Mouse (Mus musculus) lung, embryonic 14.5 days (tissue): ENCODE measurements around the gene Nppc. TPM values are rescaled to one million over a fixed set of nuclear protein-coding genes. Genes with fewer than 3 reads are reported as not detected.

Experiments used
- ATAC-seq: fragments of 200-750 bp; cut with Nextera tagmentation; 2 replicates; pipeline ENCODE4 v1.8.0; 2017; ENCODE audit warnings: mild to moderate bottlenecking, moderate TSS enrichment, moderate library complexity; ENCODE audit not compliant: insufficient read depth
- DNase-seq: peaks from one replicate; pipeline ENCODE4 v3.0.0-alpha.2; 2015
- H3K27ac ChIP-seq: fragments of 300-500 bp; sonication (generic); 2 replicates; pipeline ENCODE4 v1.5.1; 2014; ENCODE audit warnings: low read depth, mild to moderate bottlenecking, moderate library complexity
- H3K27me3 ChIP-seq: fragments of 300-500 bp; sonication (generic); 2 replicates; pipeline ENCODE4 v1.6.1; 2014; ENCODE audit warnings: low read length, control low read depth; ENCODE audit not compliant: insufficient read depth
- H3K36me3 ChIP-seq: fragments of 300-500 bp; sonication (generic); 2 replicates; pipeline ENCODE4 v1.6.1; 2014; ENCODE audit warnings: control low read depth; ENCODE audit not compliant: insufficient read depth
- H3K4me1 ChIP-seq: fragments of 300-500 bp; sonication (generic); 2 replicates; pipeline ENCODE4 v1.6.1; 2014; ENCODE audit warnings: antibody characterized with exemption, control low read depth; ENCODE audit not compliant: insufficient read depth
- H3K4me2 ChIP-seq: fragments of 300-500 bp; sonication (generic); 2 replicates; pipeline ENCODE4 v1.6.1; 2014; ENCODE audit warnings: mild to moderate bottlenecking
- H3K4me3 ChIP-seq: fragments of 300-500 bp; sonication (generic); 2 replicates; pipeline ENCODE4 v1.5.1; 2014; ENCODE audit warnings: low read depth, low read length
- H3K9ac ChIP-seq: fragments of 300-500 bp; sonication (generic); 2 replicates; pipeline ENCODE4 v1.6.1; 2014
- H3K9me3 ChIP-seq: fragments of 300-500 bp; sonication (generic); 2 replicates; pipeline ENCODE4 v1.6.1; 2016; ENCODE audit warnings: low read depth, low read length, control low read depth
- CTCF ChIP-seq: IDR thresholded peaks from 2 replicates; pipeline ENCODE4 v1.5.1; 2016; ENCODE audit warnings: antibody characterized with exemption, low read depth
- WGBS: fragments of 180-500 bp; shearing (Covaris S2); extraction: QIAGEN DNeasy Blood & Tissue Kit; methylation state at CpG from one replicate; pipeline ENCODE4 v1.1.7; 2014; 5-methylcytosine and 5-hydroxymethylcytosine counted together
- polyA plus RNA-seq: library from polyadenylated mRNA; unstranded; fragments of >200 nt; fragmentation: Nextera tagmentation; extraction: Ambion mirVana; gene quantifications from 2 replicates; pipeline ENCODE4 v1.2.1, GENCODE M21; 2014

Gene Nppc
- polyA plus RNA-seq, 1 experiment from 2014 or later, result 0.29 TPM

- no peak overlapping the region for H3K4me2 ChIP-seq
- TF ChIP-seq CTCF, result no peak
- no peak for DNase-seq
- ATAC-seq, result no peak
- no peaks in the 10 kb centered on the region for H3K9me3 ChIP-seq
- no peak overlapping the region for H3K27ac ChIP-seq
- 56% methylated on average over 3 of the region's 3 CpGs for WGBS
- no peak overlapping the region for H3K9ac ChIP-seq
- no peaks in the 10 kb centered on the region for H3K27me3 ChIP-seq
- H3K4me3 ChIP-seq, result no peak overlapping the region
- H3K4me1 ChIP-seq, result no peaks in the 10 kb centered on the region
- no peaks in the 10 kb centered on the region for H3K36me3 ChIP-seq
Observed at GRCm38 (mm10) chr1:86633434-86633833, 36.9 kb downstream of the Nppc start.

GRCm38 (mm10) chr1:86632732-86633380 is 37.5 kb downstream of the Nppc start:
- TF ChIP-seq CTCF, result no peak
- no peak for ATAC-seq
- 48% methylated on average over 6 of the region's 6 CpGs for WGBS
- no peaks in the 10 kb centered on the region for H3K27me3 ChIP-seq
- H3K4me3 ChIP-seq, result no peak overlapping the region
- no peaks in the 10 kb centered on the region for H3K9me3 ChIP-seq
- no peaks in the 10 kb centered on the region for H3K4me1 ChIP-seq
- no peak overlapping the region for H3K4me2 ChIP-seq
- no peak for DNase-seq
- H3K36me3 ChIP-seq, result no peaks in the 10 kb centered on the region
- no peak overlapping the region for H3K9ac ChIP-seq
- no peak overlapping the region for H3K27ac ChIP-seq

- no peaks in the 10 kb centered on the region for H3K9me3 ChIP-seq
- 75% methylated on average over 4 of the region's 4 CpGs for WGBS
- no peak overlapping the region for H3K9ac ChIP-seq
- no peaks in the 10 kb centered on the region for H3K36me3 ChIP-seq
- no peak for TF ChIP-seq CTCF
- no peaks in the 10 kb centered on the region for H3K27me3 ChIP-seq
- DNase-seq (no peak), ATAC-seq (no peak)
- no peak overlapping the region for H3K4me2 ChIP-seq
- no peak overlapping the region for H3K4me3 ChIP-seq
- H3K4me1 ChIP-seq, result no peaks in the 10 kb centered on the region
- no peak overlapping the region for H3K27ac ChIP-seq
Observed at GRCm38 (mm10) chr1:86630527-86630926, 39.8 kb downstream of the Nppc start.

- ATAC-seq, result no peak
- WGBS, result 26% methylated on average over 4 of the region's 4 CpGs
- Histone ChIP-seq H3K4me2 (no peak overlapping the region), H3K9ac (no peak overlapping the region), H3K27me3 (no peaks in the 10 kb centered on the region), H3K4me3 (no peak overlapping the region), H3K36me3 (no peaks in the 10 kb centered on the region), H3K9me3 (no peaks in the 10 kb centered on the region), H3K27ac (no peak overlapping the region), H3K4me1 (no peaks in the 10 kb centered on the region)
- DNase-seq, result no peak
- no peak for TF ChIP-seq CTCF
Observed at GRCm38 (mm10) chr1:86629936-86630335, 40.4 kb downstream of the Nppc start.

- no peak overlapping the region for H3K4me2 ChIP-seq
- no peaks in the 10 kb centered on the region for H3K4me1 ChIP-seq
- ATAC-seq (no peak), DNase-seq (no peak)
- TF ChIP-seq CTCF, result no peak
- no peak overlapping the region for H3K9ac ChIP-seq
- no peak overlapping the region for H3K27ac ChIP-seq
- no peaks in the 10 kb centered on the region for H3K36me3 ChIP-seq
- no peaks in the 10 kb centered on the region for H3K9me3 ChIP-seq
- H3K27me3 ChIP-seq, result no peaks in the 10 kb centered on the region
- WGBS, result 63% methylated on average over 3 of the region's 3 CpGs
- no peak overlapping the region for H3K4me3 ChIP-seq
Observed at GRCm38 (mm10) chr1:86628270-86628669, 42.1 kb downstream of the Nppc start.

- Histone ChIP-seq H3K4me2 (0 out of 2 replicates have a peak overlapping the region, but pooled peaks have one; percentile 3), H3K9ac (no peak overlapping the region)
- no peak for ATAC-seq
Observed at GRCm38 (mm10) chr1:86623001-86624000, 47.1 kb downstream of the Nppc start.

GRCm38 (mm10) chr1:86622296-86622695 is 48.1 kb downstream of the Nppc start:
- H3K27me3 ChIP-seq, result no peaks in the 10 kb centered on the region
- H3K4me1 ChIP-seq, result no peaks in the 10 kb centered on the region
- no peak overlapping the region for H3K4me2 ChIP-seq
- H3K27ac ChIP-seq, result no peak overlapping the region
- DNase-seq (no peak), ATAC-seq (no peak)
- no peaks in the 10 kb centered on the region for H3K9me3 ChIP-seq
- WGBS, result 70% methylated on average over 2 of the region's 2 CpGs
- no peak for TF ChIP-seq CTCF
- no peaks in the 10 kb centered on the region for H3K36me3 ChIP-seq
- H3K9ac ChIP-seq, result no peak overlapping the region
- no peak overlapping the region for H3K4me3 ChIP-seq

More at GRCm38 (mm10) chr1:86623001-86624000, 47.1 kb downstream of the Nppc start:
- DNase-seq, result peak; percentile 7
- 38% methylated on average over 16 of the region's 16 CpGs for WGBS
- Histone ChIP-seq H3K36me3 (no peaks in the 10 kb centered on the region), H3K27me3 (no peaks in the 10 kb centered on the region), H3K4me1 (no peaks in the 10 kb centered on the region), H3K27ac (no peak overlapping the region), H3K4me3 (no peak overlapping the region), H3K9me3 (no peaks in the 10 kb centered on the region)
- TF ChIP-seq CTCF, result no peak
